ENCODE assay signal across 10 mouse cellular contexts in genomic region chr10:121472593-121473217, GRCm38 (mm10). TPM values are rescaled to one million over a fixed set of nuclear protein-coding genes. Genes with fewer than 3 reads are reported as not detected.
DNase-seq lines count a peak whose midpoint lies in the region; ATAC-seq and TF ChIP-seq lines count a peak whose summit lies in the region.
"Had no signal": no experiment of that assay in that cellular context is flagged by ENCODE, and none has a peak within 500 bp of the region (broad histone marks: within the 10 kb centered on the region; RNA-seq: fewer than 3 reads in every experiment).

No protein-coding gene starts in this region.

- no peaks in the 10 kb centered on the region for H3K27me3 ChIP-seq in heart, embryonic 11.5 days (ENCODE audit: control insufficient read depth, insufficient read depth, low read length)
- no peaks in the 10 kb centered on the region for H3K27me3 ChIP-seq in lung, postnatal 0 days (replicated peaks; ENCODE audit: insufficient read depth, low read length)
- no peaks in the 10 kb centered on the region for H3K27me3 ChIP-seq in limb, embryonic 13.5 days
- H3K27me3 ChIP-seq in stomach, embryonic 15.5 days (replicated peaks) = no peaks in the 10 kb centered on the region

- H3K4me1 ChIP-seq in heart, embryonic 11.5 days (ENCODE audit: control insufficient read depth, insufficient read depth, low read length) = peaks cover 53% of the 10 kb centered on the region
- peaks cover 31% of the 10 kb centered on the region for H3K4me1 ChIP-seq in lung, postnatal 0 days (ENCODE audit: insufficient read depth, low read depth, low read length)
- peaks cover 64% of the 10 kb centered on the region for H3K4me1 ChIP-seq in limb, embryonic 13.5 days
- H3K4me1 ChIP-seq in stomach, embryonic 15.5 days = peaks cover 51% of the 10 kb centered on the region

- H3K9me3 ChIP-seq in heart, embryonic 11.5 days (replicated peaks; ENCODE audit: control insufficient read depth, low read length) = no peaks in the 10 kb centered on the region
- H3K9me3 ChIP-seq in lung, postnatal 0 days (ENCODE audit: low read length) = no peaks in the 10 kb centered on the region
- no peaks in the 10 kb centered on the region for H3K9me3 ChIP-seq in limb, embryonic 13.5 days
- H3K9me3 ChIP-seq in stomach, embryonic 15.5 days = no peaks in the 10 kb centered on the region

- peak overlapping the region; percentile 69 for H3K4me2 ChIP-seq in heart, embryonic 11.5 days
- H3K4me2 ChIP-seq in lung, postnatal 0 days (replicated peaks; ENCODE audit: low read depth, low read length) = peak overlapping the region; percentile 31; the same call in 1 of the 2 replicates
- H3K4me2 ChIP-seq in limb, embryonic 13.5 days (replicated peaks) = peak overlapping the region; percentile 86; the same call in 1 of the 2 replicates
- H3K4me2 ChIP-seq in stomach, embryonic 15.5 days = peak overlapping the region; percentile 80

- H3K4me3 ChIP-seq in heart, embryonic 11.5 days (ENCODE audit: low read depth, low read length) = no peak overlapping the region
- H3K4me3 ChIP-seq in lung, postnatal 0 days (ENCODE audit: low read depth, low read length) = 0 out of 2 replicates have a peak overlapping the region, but pooled peaks have one; percentile 8
- no peak overlapping the region for H3K4me3 ChIP-seq in limb, embryonic 13.5 days
- no peak overlapping the region for H3K4me3 ChIP-seq in stomach, embryonic 15.5 days (replicated peaks)

- no peak for ATAC-seq in heart, embryonic 11.5 days (replicated peaks; ENCODE audit: insufficient number of reproducible peaks, low FRiP score, low TSS enrichment)
- ATAC-seq in lung, postnatal 0 days = no peak
- ATAC-seq in limb, embryonic 13.5 days (ENCODE audit: low FRiP score, low read depth) = no peak
- no peak for ATAC-seq in stomach, embryonic 15.5 days (ENCODE audit: insufficient read depth, low FRiP score, low read depth)

- TF ChIP-seq CTCF in lung, postnatal 0 days (IDR thresholded peaks at IDR 0.05) = no peak

- no peak for DNase-seq in heart, postnatal 4 days
- no peak for DNase-seq in lung, postnatal 0 days (ENCODE audit: low spot score)
- no peak for DNase-seq in lung, postnatal 36 days
- DNase-seq in adrenal gland, adult 8-10 months = no peak
- DNase-seq in thymus, postnatal 25 days = no peak
- DNase-seq: kidney, adult 11 months; lung, postnatal 14 days had no signal

- 57% methylated on average over 11 of the region's 11 CpGs for WGBS in heart, embryonic 11.5 days (ENCODE audit: insufficient replicate concordance)
- 63% methylated on average over 11 of the region's 11 CpGs for WGBS in lung, postnatal 0 days
- WGBS in limb, embryonic 13.5 days = 84% methylated on average over 11 of the region's 11 CpGs
- 73% methylated on average over 11 of the region's 11 CpGs for WGBS in stomach, embryonic 15.5 days

- no peak for TF ChIP-seq EP300 in lung, postnatal 0 days (IDR thresholded peaks at IDR 0.05)

- H3K9ac ChIP-seq in heart, embryonic 11.5 days (ENCODE audit: low read depth, low read length) = no peak overlapping the region
- no peak overlapping the region for H3K9ac ChIP-seq in lung, postnatal 0 days (replicated peaks; ENCODE audit: low read depth)
- H3K9ac ChIP-seq in limb, embryonic 13.5 days = no peak overlapping the region
- no peak overlapping the region for H3K9ac ChIP-seq in stomach, embryonic 15.5 days

- H3K27ac ChIP-seq in heart, embryonic 11.5 days (ENCODE audit: low read depth, low read length) = peak overlapping the region; percentile 38; the same call in 1 of the 2 replicates
- no peak overlapping the region for H3K27ac ChIP-seq in lung, postnatal 0 days (ENCODE audit: low read length)
- H3K27ac ChIP-seq in limb, embryonic 13.5 days = no peak overlapping the region
- H3K27ac ChIP-seq in stomach, embryonic 15.5 days = peak overlapping the region; percentile 49; the same call in 1 of the 2 replicates

- no peaks in the 10 kb centered on the region for H3K36me3 ChIP-seq in heart, embryonic 11.5 days (ENCODE audit: control insufficient read depth, insufficient read depth, low read length)
- no peaks in the 10 kb centered on the region for H3K36me3 ChIP-seq in lung, postnatal 0 days (ENCODE audit: insufficient read depth, low read length)
- H3K36me3 ChIP-seq in limb, embryonic 13.5 days = no peaks in the 10 kb centered on the region
- no peaks in the 10 kb centered on the region for H3K36me3 ChIP-seq in stomach, embryonic 15.5 days

RNA-seq across cellular contexts. Expression of gene Rassf3, which starts 3.4 kb away (rescaled TPM):
- 18.3 and 23.9 TPM in 2 replicates for polyA plus RNA-seq in heart, embryonic 11.5 days (2014; fragmentation: Nextera tagmentation; extraction: Ambion mirVana)
- 10 to 100 TPM; 82.2 to 85.0 TPM for total RNA-seq in heart, postnatal 4 days (2021)
- polyA plus RNA-seq in lung, postnatal 0 days (2015; fragmentation: Nextera tagmentation; extraction: Ambion mirVana) = 22.9 and 26.4 TPM in 2 replicates
- polyA plus RNA-seq in limb, embryonic 13.5 days (2015; fragmentation: Nextera tagmentation; extraction: Ambion mirVana) = 17.8 and 18.1 TPM in 2 replicates
- polyA plus RNA-seq in stomach, embryonic 15.5 days (2015; fragmentation: Nextera tagmentation; extraction: Ambion mirVana) = 22.4 and 25.7 TPM in 2 replicates
- total RNA-seq in adrenal gland, adult 8-10 months (2022) = 10 to 100 TPM; 36.3 to 54.6 (median 44.0) TPM

Comparison
In these comparisons a context has a peak if more than half of its experiments do, and no peak if none do; other contexts are left out.
1. H3K27ac ChIP-seq: peak in heart, embryonic 11.5 days (single experiment) and stomach, embryonic 15.5 days (single experiment); none in lung, postnatal 0 days (single experiment) and limb, embryonic 13.5 days (single experiment).
2. H3K4me2 ChIP-seq: peak in every context shown above with its lines; median percentile 86 in limb, embryonic 13.5 days; 80 in stomach, embryonic 15.5 days; 69 in heart, embryonic 11.5 days; 31 in lung, postnatal 0 days.